Mouse (Mus musculus) heart, embryonic 11.5 days (tissue): ENCODE results near the gene Pacsin2. TPM values are rescaled to one million over a fixed set of nuclear protein-coding genes. Genes with fewer than 3 reads are reported as not detected.

Experiments used
- ATAC-seq: fragments of 200-750 bp; cut with Nextera tagmentation; replicated peaks from 2 replicates; pipeline ENCODE4 v1.8.0; 2017; ENCODE audit warnings: moderate library complexity; ENCODE audit not compliant: insufficient number of reproducible peaks, low FRiP score, low TSS enrichment
- H3K27ac ChIP-seq: fragments of 300-500 bp; sonication (generic); 2 replicates; pipeline ENCODE4 v1.5.1; 2014; ENCODE audit warnings: mild to moderate bottlenecking, low read depth, low read length
- H3K27me3 ChIP-seq: fragments of 300-500 bp; sonication (generic); 2 replicates; pipeline ENCODE4 v1.6.1; 2014; ENCODE audit warnings: mild to moderate bottlenecking, low read length, mixed read lengths; ENCODE audit not compliant: control insufficient read depth, insufficient read depth
- H3K36me3 ChIP-seq: fragments of 300-500 bp; sonication (generic); 2 replicates; pipeline ENCODE4 v1.6.1; 2014; ENCODE audit warnings: mild to moderate bottlenecking, low read length, moderate library complexity, mixed read lengths; ENCODE audit not compliant: control insufficient read depth, insufficient read depth
- H3K4me1 ChIP-seq: fragments of 300-500 bp; sonication (generic); 2 replicates; pipeline ENCODE4 v1.6.1; 2014; ENCODE audit warnings: low read length; ENCODE audit not compliant: control insufficient read depth, insufficient read depth
- H3K4me2 ChIP-seq: fragments of 300-500 bp; sonication (generic); 2 replicates; pipeline ENCODE4 v1.6.1; 2014; ENCODE audit warnings: mild to moderate bottlenecking, moderate library complexity
- H3K4me3 ChIP-seq: fragments of 300-500 bp; sonication (generic); 2 replicates; pipeline ENCODE4 v1.5.1; 2014; ENCODE audit warnings: low read depth, low read length
- H3K9ac ChIP-seq: fragments of 300-500 bp; sonication (generic); 2 replicates; pipeline ENCODE4 v1.6.1; 2014; ENCODE audit warnings: mild to moderate bottlenecking, low read depth, low read length, moderate library complexity
- H3K9me3 ChIP-seq: fragments of 300-500 bp; sonication (generic); replicated peaks from 2 replicates; pipeline ENCODE4 v1.6.1; 2016; ENCODE audit warnings: low read length; ENCODE audit not compliant: control insufficient read depth
- WGBS: fragments of 180-500 bp; shearing (Covaris S2); extraction: QIAGEN DNeasy Blood & Tissue Kit; methylation state at CpG from one replicate; pipeline ENCODE4 v1.1.7; 2014; ENCODE audit not compliant: insufficient replicate concordance; 5-methylcytosine and 5-hydroxymethylcytosine counted together
- polyA plus RNA-seq: library from polyadenylated mRNA; unstranded; fragments of >200 nt; fragmentation: Nextera tagmentation; extraction: Ambion mirVana; gene quantifications from 2 replicates; pipeline ENCODE4 v1.2.1, GENCODE M21; 2014

The Pacsin2 gene
- polyA plus RNA-seq, 1 experiment from 2014 or later = 55.0 TPM

- Histone ChIP-seq H3K9me3 (no peaks in the 10 kb centered on the region), H3K9ac (no peak overlapping the region), H3K36me3 (no peaks in the 10 kb centered on the region), H3K27me3 (no peaks in the 10 kb centered on the region), H3K4me3 (no peak overlapping the region), H3K4me1 (peaks cover 5% of the 10 kb centered on the region; the same call in 1 of the 2 replicates), H3K4me2 (no peak overlapping the region), H3K27ac (no peak overlapping the region)
- WGBS = 73% methylated on average over 3 of the region's 3 CpGs
- ATAC-seq = no peak
Observed at GRCm38 (mm10) chr15:83360140-83360539, 104.3 kb downstream of the Pacsin2 start.

- H3K4me2 ChIP-seq = no peak overlapping the region
Observed at GRCm38 (mm10) chr15:83358476-83358875, 105.9 kb downstream of the Pacsin2 start.

DNA sequence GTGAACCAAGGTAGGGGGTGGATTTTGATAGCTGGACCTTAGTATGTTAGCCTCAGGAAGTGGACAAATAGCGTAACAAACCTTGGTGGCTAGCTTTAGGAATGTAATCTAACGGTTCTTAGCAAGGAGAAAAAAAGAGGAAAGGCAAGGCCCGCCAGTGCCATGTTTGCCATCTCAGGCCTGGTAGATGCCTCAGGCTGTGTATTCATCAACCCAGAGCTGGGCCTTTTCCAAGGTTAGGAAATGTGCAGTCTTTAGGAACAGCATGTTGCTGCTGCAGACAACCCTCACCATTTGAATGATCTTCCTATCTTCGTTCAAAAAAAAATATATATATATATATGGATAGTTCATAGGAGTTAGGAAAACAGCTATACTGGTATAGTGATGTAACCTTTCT is 112.9 kb downstream of the Pacsin2 start:
- Histone ChIP-seq H3K9me3 (no peaks in the 10 kb centered on the region), H3K9ac (no peak overlapping the region), H3K4me2 (no peak overlapping the region), H3K36me3 (no peaks in the 10 kb centered on the region), H3K4me3 (no peak overlapping the region), H3K27me3 (no peaks in the 10 kb centered on the region), H3K27ac (no peak overlapping the region), H3K4me1 (peaks cover 6% of the 10 kb centered on the region; the same call in 1 of the 2 replicates)
- no peak for ATAC-seq
- WGBS = 82% methylated on average over 4 of the region's 4 CpGs

More at GRCm38 (mm10) chr15:83358476-83358875, 105.9 kb downstream of the Pacsin2 start:
- no peaks in the 10 kb centered on the region for H3K9me3 ChIP-seq
- H3K4me3 ChIP-seq = no peak overlapping the region
- no peak for ATAC-seq
- H3K4me1 ChIP-seq = no peaks in the 10 kb centered on the region
- no peak overlapping the region for H3K9ac ChIP-seq
- no peaks in the 10 kb centered on the region for H3K27me3 ChIP-seq
- H3K27ac ChIP-seq = no peak overlapping the region
- H3K36me3 ChIP-seq = no peaks in the 10 kb centered on the region
- 79% methylated on average over 1 of the region's 1 CpGs for WGBS

DNA sequence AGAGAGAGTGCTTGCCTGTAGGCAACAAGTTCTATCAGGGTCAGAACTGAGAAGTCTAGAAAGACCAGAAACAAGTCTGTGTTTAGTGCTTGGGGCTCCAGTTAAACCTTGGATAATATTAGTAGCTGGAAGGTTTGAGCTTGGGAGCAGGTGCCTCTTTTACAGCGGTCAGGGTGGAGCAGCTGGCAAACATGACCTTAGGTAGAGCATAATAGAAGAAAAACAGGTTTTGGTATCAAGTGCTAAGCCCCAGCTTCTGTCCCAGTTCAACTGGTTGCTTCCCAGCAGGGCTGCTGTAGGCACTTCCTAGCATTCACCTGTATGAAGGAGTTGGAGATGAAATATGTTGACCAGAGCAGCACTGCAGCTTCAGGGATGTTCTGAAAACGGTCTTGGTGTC is 113.5 kb downstream of the Pacsin2 start:
- Histone ChIP-seq H3K4me2 (peak overlapping the region; percentile 88), H3K9me3 (no peaks in the 10 kb centered on the region), H3K27ac (no peak overlapping the region), H3K4me3 (peak overlapping the region; percentile 78; the same call in 1 of the 2 replicates), H3K36me3 (no peaks in the 10 kb centered on the region), H3K9ac (no peak overlapping the region; the same call in 1 of the 2 replicates), H3K27me3 (no peaks in the 10 kb centered on the region), H3K4me1 (peaks cover 6% of the 10 kb centered on the region; the same call in 1 of the 2 replicates)
- no peak for ATAC-seq
- 60% methylated on average over 2 of the region's 2 CpGs for WGBS

DNA sequence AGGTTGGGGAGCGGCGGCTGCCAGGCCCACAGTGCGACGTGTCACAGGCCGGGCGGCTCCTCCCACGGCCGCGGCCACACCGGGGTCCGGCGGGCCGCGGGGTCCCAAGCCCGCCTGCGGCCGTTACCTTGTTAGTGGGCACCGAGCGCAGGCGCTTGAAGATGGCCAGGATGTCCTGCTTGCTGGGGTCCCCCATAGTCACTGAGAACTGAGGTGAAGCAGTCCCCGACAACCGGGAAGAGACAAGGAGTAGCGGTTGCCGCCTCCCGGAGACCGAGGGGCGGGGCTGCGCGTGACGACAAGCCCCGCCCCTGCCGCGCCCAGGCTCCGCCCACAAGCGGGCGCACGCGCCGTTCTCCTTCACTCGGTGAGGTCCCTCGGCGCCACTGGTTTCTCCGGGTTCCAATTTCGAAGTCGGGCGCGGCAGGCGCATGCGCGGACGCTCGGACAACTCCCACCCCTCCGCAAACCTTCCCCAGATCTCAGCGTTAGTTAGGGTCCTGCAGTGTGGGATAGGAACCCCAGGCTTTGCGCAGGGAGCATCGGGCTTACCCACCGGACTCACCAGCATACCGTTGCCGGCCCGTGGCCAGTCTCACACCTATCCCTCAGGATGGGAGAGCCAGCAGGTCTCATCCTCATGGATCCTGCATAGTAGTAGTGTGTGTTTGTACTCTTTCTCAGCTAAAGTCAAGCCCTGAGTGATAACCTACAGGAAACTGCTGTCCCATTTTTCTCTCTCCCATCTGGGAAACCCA is 114.3 kb downstream of the Pacsin2 start, which contains the start of gene Arfgap3:
Gene Arfgap3 (minus strand): TSS at position 294 of the 758 bp plus-strand sequence.
- peaks cover 10% of the 10 kb centered on the region for H3K4me1 ChIP-seq
- H3K4me2 ChIP-seq = peak within 1 kb of the TSS; percentile 88
- under 1% methylated on average over 60 of the region's 60 CpGs for WGBS
- H3K27ac ChIP-seq = peak within 1 kb of the TSS; percentile 17
- H3K4me3 ChIP-seq = peak within 1 kb of the TSS; percentile 78
- no peaks in the 10 kb centered on the region for H3K36me3 ChIP-seq
- ATAC-seq = peak; percentile 90
- H3K9ac ChIP-seq = peak within 1 kb of the TSS; percentile 81
- no peaks in the 10 kb centered on the region for H3K27me3 ChIP-seq
- H3K9me3 ChIP-seq = no peaks in the 10 kb centered on the region

- 16% methylated on average over 8 of the region's 8 CpGs for WGBS
- Histone ChIP-seq H3K36me3 (no peaks in the 10 kb centered on the region), H3K4me1 (peaks cover 16% of the 10 kb centered on the region), H3K9ac (peak overlapping the region; percentile 81), H3K4me3 (peak overlapping the region; percentile 78), H3K27me3 (no peaks in the 10 kb centered on the region), H3K9me3 (no peaks in the 10 kb centered on the region), H3K27ac (peak overlapping the region; percentile 17), H3K4me2 (peak overlapping the region; percentile 88)
- ATAC-seq = peak; percentile 6; the same call in 1 of the 2 replicates
Observed at GRCm38 (mm10) chr15:83349225-83349953, 115.0 kb downstream of the Pacsin2 start.

DNA sequence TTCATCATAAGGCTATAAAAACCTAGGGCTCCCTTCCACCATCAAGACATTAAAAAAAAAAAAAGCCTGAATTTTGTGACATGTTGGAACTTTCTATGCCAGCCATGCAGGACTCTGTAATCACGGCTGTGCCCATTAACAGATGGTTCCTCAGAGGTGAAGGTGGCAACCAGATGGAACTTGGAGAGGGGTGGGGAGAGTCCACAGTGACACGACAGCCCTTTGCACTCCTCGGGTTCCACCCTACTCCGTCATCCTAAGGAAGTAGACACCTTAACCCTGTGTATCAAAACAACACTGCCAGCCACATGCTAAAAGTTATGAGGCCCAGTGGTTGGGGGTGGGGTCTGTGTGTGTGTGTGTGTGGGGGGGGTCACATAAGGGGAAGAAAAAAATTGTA is 115.7 kb downstream of the Pacsin2 start:
- no peaks in the 10 kb centered on the region for H3K9me3 ChIP-seq
- H3K36me3 ChIP-seq = no peaks in the 10 kb centered on the region
- peak overlapping the region; percentile 88 for H3K4me2 ChIP-seq
- no peak overlapping the region for H3K27ac ChIP-seq
- no peaks in the 10 kb centered on the region for H3K27me3 ChIP-seq
- ATAC-seq = no peak
- WGBS = 72% methylated on average over 4 of the region's 4 CpGs
- H3K4me1 ChIP-seq = peaks cover 22% of the 10 kb centered on the region
- peak overlapping the region; percentile 78; the same call in 1 of the 2 replicates for H3K4me3 ChIP-seq
- H3K9ac ChIP-seq = peak overlapping the region; percentile 81; the same call in 1 of the 2 replicates

DNA sequence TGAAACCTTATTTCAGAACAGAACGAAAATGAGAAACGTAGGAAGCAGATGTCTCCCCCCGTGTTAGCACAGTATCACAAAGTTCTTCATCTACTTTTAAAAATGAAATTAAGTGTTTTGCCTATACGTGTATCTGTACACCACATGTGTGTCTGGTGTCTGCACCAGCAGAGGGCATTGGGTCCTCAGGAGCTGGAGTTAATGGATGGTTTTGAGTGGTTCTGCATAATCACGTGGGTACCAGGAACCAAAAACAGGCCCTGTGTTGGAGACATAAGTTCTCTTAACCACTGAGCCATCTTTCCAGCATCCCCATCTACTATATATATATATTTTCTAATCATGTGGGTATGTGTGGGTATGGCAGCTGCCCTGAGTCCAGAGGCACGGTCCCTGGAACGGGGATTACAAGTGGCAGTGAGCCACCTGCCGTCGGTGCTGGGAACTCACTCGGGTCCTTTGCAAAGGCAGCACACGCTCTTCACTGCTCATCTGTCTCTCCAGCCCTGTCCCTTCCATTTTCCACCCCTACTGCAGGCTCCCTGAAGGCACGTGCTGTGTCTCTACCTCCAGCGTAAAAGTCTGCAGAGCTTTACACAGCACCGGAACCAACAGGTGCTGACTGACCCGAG is 118.4 kb downstream of the Pacsin2 start:
- Histone ChIP-seq H3K4me2 (no peak overlapping the region), H3K9ac (no peak overlapping the region), H3K4me1 (peaks cover 22% of the 10 kb centered on the region), H3K4me3 (no peak overlapping the region), H3K27ac (no peak overlapping the region), H3K36me3 (peaks cover 5% of the 10 kb centered on the region; the same call in 1 of the 2 replicates), H3K9me3 (no peaks in the 10 kb centered on the region), H3K27me3 (no peaks in the 10 kb centered on the region)
- no peak for ATAC-seq
- 81% methylated on average over 15 of the region's 15 CpGs for WGBS
